Mouse (Mus musculus): ENCODE measurements around the gene Scrn1.
A peak's percentile ranks its signal among the peaks of the same experiment; 100 is the strongest.

Scrn1 gene

DNA sequence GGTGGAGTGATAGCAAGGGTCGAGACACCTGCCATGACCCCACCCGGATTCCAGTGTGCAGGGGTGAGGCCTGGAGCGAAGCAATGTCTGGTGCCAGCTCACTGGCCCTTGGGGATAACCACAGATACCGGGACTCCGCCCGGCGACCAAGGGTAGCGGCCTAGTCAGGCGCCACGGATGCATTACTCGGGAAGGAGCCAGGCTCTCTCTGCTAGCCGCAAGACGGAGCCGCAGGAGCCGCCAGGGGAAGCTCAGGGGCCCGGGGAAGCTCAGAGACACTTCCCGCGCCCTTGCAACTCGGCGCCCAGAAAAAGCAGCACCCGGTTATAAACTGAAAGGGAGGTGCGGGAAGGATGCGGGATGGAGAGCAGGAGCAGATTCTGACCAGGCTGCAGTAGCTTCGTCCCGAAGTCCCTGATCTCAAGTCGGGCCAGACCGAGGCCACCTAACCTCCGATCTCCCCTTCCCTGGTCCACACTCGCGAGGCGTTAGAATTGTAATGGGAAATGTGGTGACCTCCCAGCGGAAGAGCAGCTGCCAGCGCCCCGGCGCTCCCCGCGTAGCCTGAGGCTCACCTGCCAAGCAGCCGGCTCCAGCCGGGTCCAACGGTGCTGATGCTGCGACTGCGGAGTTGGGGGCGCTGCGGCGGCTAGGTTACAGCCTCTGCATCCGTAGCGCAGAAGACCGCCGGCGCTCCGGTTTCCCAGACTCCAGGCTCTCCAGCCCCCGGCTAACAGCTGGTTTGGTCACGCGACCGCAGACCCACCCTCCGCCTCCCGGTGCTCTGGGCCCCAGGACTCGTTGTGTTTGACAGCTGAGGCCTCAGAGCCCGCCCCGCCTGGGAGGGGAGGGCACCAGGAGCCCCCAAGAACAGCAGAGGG, at the start of gene Scrn1:
TSS of gene Scrn1 (minus strand) at position 825 of the 881 bp plus-strand sequence.
- DNase-seq, result peak; percentile 70

DNA sequence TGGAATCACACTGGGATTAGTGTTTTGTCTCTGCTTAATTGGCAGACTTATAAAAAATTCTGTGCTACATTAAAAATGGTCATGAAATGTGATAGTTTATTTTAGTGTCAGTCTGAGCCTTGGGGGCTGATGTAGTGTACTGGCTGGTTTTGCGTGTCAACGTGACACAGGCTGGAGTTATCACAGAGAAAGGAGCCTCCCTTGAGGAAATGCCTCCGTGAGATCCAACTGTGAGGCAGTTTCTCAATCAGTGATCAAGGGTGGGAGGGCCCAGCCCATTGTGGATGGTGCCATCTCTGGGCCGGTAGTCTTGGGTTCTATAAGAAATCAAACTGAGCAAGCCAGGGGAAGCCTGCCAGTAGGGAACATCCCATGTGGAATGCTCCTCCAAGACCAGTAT, 40.0 kb upstream of the Scrn1 start:
- DNase-seq, result no peak

DNA sequence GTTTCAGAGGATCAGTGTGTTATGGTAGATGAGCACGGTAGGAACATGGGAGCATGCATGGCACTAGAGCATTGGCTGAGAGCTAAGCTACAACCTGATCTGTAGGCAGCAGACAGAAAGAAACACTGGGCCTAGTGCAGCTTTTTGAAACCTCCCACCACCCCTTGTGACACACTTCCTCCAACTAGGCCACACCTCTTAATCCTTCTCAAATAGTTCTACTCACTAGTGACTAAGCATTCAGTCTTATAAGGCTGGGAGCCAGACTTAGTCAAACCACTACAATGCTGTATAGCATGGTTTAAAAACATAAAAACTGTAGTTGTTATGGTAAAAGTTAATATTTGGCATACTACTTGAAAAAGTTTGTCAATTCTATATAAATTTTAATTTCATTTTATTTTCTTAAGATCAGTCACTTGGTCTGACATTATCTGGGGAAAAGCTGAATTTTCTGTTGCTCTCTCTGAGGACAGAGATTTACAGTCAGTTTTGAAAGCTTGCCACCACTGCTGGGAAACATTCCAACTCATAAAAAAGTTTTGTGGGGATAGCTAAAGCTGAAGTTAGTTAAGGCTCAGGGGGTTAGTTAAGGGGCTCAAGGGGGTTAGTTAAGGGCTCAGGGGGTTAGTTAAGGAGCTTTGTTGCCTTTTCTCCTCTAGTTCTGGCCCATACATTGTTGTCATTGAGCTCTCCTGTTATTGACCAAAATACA, 37.9 kb upstream of the Scrn1 start:
- no peak for DNase-seq

GRCm38 (mm10) chr6:54602891-54603290, 36.6 kb upstream of the Scrn1 start:
- DNase-seq, result no peak

GRCm38 (mm10) chr6:54600681-54601347, 34.5 kb upstream of the Scrn1 start:
- DNase-seq, result no peak

- DNase-seq, result no peak
Observed at GRCm38 (mm10) chr6:54597711-54598110, 31.4 kb upstream of the Scrn1 start.

- DNase-seq, result no peak
Observed at GRCm38 (mm10) chr6:54597208-54597607, 30.9 kb upstream of the Scrn1 start, which contains the start of gene Fkbp14. Gene Fkbp14, minus strand, starts transcription at chr6:54597308.

- no peak for DNase-seq
Observed at GRCm38 (mm10) chr6:54595330-54595878, 29.1 kb upstream of the Scrn1 start.

GRCm38 (mm10) chr6:54594469-54595329, 28.4 kb upstream of the Scrn1 start, which contains the start of gene Plekha8:
Gene Plekha8, plus strand, starts transcription at chr6:54595111.
- DNase-seq, result peak; percentile 93

DNA sequence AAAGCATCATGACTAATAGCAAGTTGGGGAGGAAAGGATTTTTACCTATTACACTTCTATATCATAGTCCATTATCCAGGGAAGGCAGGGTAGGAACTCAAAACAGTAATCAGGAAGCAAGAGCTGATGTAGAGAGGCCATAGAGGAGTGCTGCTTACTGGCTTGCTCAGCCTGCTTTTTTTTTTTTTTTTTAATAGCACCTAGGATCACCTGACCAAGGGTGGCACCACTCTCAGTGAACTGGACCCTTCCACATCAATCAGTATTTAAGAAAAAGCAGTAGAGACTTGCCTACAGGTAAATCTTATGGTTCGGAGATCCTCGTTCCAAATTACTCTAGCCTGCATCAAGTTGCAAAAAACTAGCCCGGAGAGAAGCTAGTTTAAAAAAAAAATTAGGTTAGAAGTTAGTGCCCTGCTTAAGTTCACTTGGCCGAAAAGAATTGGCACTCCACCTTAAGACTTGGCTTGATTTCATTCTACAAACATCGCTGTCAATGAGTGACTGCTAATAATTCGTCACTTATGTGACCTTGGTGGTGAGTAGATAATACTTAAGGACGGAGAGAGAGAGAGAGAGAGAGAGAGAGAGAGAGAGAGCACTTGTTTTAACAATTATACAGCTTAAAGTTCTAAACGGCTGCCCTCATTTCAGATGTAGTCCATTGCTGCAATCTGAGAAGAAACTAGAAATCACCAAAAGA, 27.6 kb upstream of the Scrn1 start:
- DNase-seq, result no peak

GRCm38 (mm10) chr6:54592938-54593535, 26.7 kb upstream of the Scrn1 start:
- DNase-seq, result peak; percentile 89

DNA sequence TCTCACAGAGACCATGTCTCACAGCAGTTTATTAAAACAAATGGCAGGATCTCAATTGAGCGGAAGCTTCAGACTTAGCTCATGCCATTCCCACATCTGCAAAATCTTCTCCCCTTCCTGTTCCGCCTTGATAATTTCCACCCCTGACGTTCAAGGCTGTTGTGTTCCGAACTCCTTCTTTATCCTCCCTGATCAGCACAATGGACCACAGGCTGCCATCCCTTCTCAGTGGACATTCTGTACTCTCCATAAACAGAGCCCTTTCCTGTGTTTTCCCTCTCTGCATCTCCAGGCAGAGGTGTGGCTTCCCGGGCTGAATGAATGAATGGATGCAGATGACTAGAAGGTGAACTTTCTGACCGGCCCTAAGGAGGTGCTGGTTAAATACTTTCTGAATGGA, 25.5 kb upstream of the Scrn1 start:
- no peak for DNase-seq

GRCm38 (mm10) chr6:54590691-54591090, 24.4 kb upstream of the Scrn1 start:
- no peak for DNase-seq

DNA sequence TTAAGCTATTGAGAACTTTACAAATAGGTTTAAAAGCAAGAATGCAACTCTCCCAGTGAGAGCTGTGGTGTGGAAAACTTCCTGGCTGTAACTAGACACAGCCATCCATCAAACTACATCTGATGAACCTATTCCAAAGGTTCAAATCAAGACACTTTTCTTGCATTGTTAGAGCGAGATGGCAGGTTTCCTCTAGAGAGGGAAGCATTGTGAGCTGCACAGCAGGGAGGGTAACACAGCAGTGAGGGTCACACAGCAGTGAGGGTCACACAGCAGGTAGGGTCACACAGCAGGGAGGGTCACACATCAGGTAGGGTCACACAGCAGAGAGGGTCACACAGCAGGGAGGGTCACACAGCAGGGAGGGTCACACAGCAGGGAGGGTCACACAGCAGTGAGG, 21.9 kb upstream of the Scrn1 start:
- no peak for DNase-seq

GRCm38 (mm10) chr6:54587683-54588082, 21.4 kb upstream of the Scrn1 start:
- DNase-seq, result no peak

GRCm38 (mm10) chr6:54586911-54587310, 20.6 kb upstream of the Scrn1 start:
- DNase-seq, result no peak

DNA sequence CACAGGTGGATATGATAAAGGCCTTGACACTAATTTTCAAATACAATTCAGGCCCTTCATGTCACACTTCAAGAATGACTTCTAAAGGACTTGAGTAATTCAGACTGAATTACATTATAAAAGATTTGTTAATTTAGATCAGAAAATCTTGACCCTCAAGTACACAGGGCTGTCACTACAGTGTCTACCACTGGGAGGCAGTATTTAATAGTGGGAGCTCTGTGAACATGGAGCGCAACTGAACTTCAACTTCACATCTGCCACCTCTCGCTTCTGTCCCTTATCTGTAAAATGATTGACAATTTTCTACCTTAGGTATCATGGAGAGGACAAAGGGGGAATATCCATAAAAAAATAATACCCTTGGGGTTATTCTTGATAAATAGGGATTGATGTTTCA, 19.9 kb upstream of the Scrn1 start:
- DNase-seq, result peak; percentile 39

GRCm38 (mm10) chr6:54573218-54573955, 7.1 kb upstream of the Scrn1 start:
- DNase-seq, result no peak

GRCm38 (mm10) chr6:54569776-54570175, 3.5 kb upstream of the Scrn1 start:
- no peak for DNase-seq

DNA sequence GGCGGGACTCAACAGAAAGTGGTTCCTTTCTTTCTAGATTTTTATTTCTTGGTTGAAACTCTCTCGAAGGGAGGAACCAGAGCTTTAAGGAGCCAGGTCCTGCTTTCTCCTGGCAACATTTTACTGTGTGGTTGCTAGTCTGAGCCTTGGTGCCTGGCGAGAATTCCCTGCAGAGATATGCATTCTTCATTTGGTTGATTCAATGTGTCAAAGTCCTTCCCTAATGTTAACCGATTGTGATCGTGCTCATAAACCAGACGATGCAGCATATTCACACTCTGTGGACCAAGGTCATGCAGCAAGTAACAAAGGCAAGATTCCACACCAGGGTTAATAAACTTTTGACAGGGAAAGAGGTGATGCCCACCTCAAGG, 244 bp upstream of the Scrn1 start:
- DNase-seq, result no peak
